Mouse (Mus musculus): Measurements from ENCODE around the gene Zfp318.

DNA sequence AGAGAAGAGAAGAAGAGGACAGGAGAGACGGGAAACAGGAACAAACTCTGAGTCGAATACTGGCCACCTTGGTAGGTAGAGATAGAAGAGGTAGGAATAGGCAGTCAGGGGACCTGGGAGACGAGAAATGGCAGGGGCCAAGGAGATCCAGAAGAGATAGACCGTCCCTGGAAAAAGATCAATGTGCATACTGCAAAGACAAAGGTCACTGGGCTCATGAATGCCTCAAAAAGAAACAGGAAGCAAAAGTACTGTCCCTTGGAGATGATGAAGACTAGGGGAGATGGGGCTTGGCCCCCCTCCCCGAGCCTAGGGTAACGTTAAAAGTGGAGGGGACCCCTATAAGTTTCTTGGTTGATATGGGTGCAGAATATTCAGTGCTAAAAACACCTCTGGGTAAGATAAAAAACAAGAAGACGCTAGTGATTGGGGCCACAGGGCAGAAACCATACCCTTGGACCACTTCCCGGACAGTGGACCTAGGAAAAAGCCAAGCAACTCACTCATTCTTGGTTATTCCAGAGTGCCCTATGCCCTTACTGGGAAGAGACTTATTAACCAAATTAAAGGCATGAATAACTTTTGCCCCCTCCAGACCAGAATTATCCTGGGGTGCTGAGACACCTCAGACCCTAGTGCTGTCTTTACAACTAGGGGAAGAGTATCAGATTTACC is 32.4 kb upstream of the Zfp318 start:
- TF ChIP-seq CTCF (conservative IDR thresholded peaks at IDR 0.05; ENCODE audit: low read length) (no peak), NANOG (IDR thresholded peaks at IDR 0.05; ENCODE audit: borderline replicate concordance, low read length) (no peak), POU5F1 (IDR thresholded peaks at IDR 0.05; ENCODE audit: borderline replicate concordance, low read length) (no peak)
